ENCODE assay signal across 18 mouse cellular contexts in genomic region chr7:72837992-72838655, GRCm38 (mm10).
DNase-seq lines count a peak whose midpoint lies in the region; ATAC-seq lines count a peak whose summit lies in the region.
"Had no signal": no experiment of that assay in that cellular context is flagged by ENCODE, and none has a peak within 500 bp of the region (broad histone marks: within the 10 kb centered on the region; RNA-seq: fewer than 3 reads in every experiment).

No protein-coding gene starts in this region.

- H3K4me1 ChIP-seq in hindbrain, embryonic 10.5 days (replicated peaks), result peaks cover 31% of the 10 kb centered on the region
- peaks cover 33% of the 10 kb centered on the region for H3K4me1 ChIP-seq in midbrain, embryonic 12.5 days
- H3K4me1 ChIP-seq: embryonic facial prominence, embryonic 12.5 days; heart, embryonic 15.5 days; lung, embryonic 15.5 days had no signal

- no peak overlapping the region for H3K4me2 ChIP-seq in midbrain, embryonic 12.5 days (replicated peaks)
- H3K4me2 ChIP-seq: embryonic facial prominence, embryonic 12.5 days; heart, embryonic 15.5 days; lung, embryonic 15.5 days had no signal

- no peaks in the 10 kb centered on the region for H3K36me3 ChIP-seq in hindbrain, embryonic 10.5 days
- no peaks in the 10 kb centered on the region for H3K36me3 ChIP-seq in midbrain, embryonic 12.5 days
- H3K36me3 ChIP-seq: embryonic facial prominence, embryonic 12.5 days; heart, embryonic 15.5 days; lung, embryonic 15.5 days had no signal

- no peak overlapping the region for H3K4me3 ChIP-seq in hindbrain, embryonic 10.5 days
- no peak overlapping the region for H3K4me3 ChIP-seq in midbrain, embryonic 12.5 days
- H3K4me3 ChIP-seq: embryonic facial prominence, embryonic 12.5 days; heart, embryonic 15.5 days; left cerebral cortex, adult 2 months; lung, embryonic 15.5 days had no signal

- H3K27ac ChIP-seq in hindbrain, embryonic 10.5 days, result peak overlapping the region; percentile 71
- peak overlapping the region; percentile 85 for H3K27ac ChIP-seq in midbrain, embryonic 12.5 days (replicated peaks)
- H3K27ac ChIP-seq: embryonic facial prominence, embryonic 12.5 days; heart, embryonic 15.5 days; left cerebral cortex, adult 2 months; lung, embryonic 15.5 days had no signal

- peak; percentile 83 for ATAC-seq in midbrain, embryonic 12.5 days (ENCODE audit: low FRiP score, low read depth)
- no peak for ATAC-seq in granulocyte monocyte progenitor cell, adult 5-6 weeks (replicated peaks; ENCODE audit: poor library complexity, severe bottlenecking)
- ATAC-seq: intestine, embryonic 16.5 days had no signal

- no peak overlapping the region for H3K9ac ChIP-seq in midbrain, embryonic 12.5 days (replicated peaks)
- H3K9ac ChIP-seq: embryonic facial prominence, embryonic 12.5 days; heart, embryonic 15.5 days; lung, embryonic 15.5 days had no signal

- H3K27me3 ChIP-seq in hindbrain, embryonic 10.5 days (ENCODE audit: insufficient read depth, poor library complexity, severe bottlenecking), result no peaks in the 10 kb centered on the region
- H3K27me3 ChIP-seq in midbrain, embryonic 12.5 days, result no peaks in the 10 kb centered on the region
- H3K27me3 ChIP-seq: embryonic facial prominence, embryonic 12.5 days; heart, embryonic 15.5 days; lung, embryonic 15.5 days had no signal

- no peaks in the 10 kb centered on the region; the same call in 1 of the 2 replicates for H3K9me3 ChIP-seq in hindbrain, embryonic 10.5 days
- H3K9me3 ChIP-seq in midbrain, embryonic 12.5 days, result peaks cover 4% of the 10 kb centered on the region; the same call in 1 of the 2 replicates
- H3K9me3 ChIP-seq: embryonic facial prominence, embryonic 12.5 days; heart, embryonic 15.5 days; lung, embryonic 15.5 days had no signal

- 25% methylated on average over 6 of the region's 6 CpGs for WGBS in hindbrain, embryonic 10.5 days
- 9% methylated on average over 6 of the region's 6 CpGs for WGBS in midbrain, embryonic 12.5 days

- intact Hi-C loops in left cerebral cortex, postnatal 10 days (cut with DNase I), result no loop called here

- peak; percentile 3 for DNase-seq in layer of hippocampus, adult 9-11 months
- no peak for DNase-seq in layer of hippocampus, postnatal 10 days (ENCODE audit: low spot score in 2 of 2)
- DNase-seq in embryo, embryonic 11 days, result peak; percentile 33
- peak; percentile 3 for DNase-seq in hindbrain, embryonic 10.5 days (ENCODE audit: low spot score)
- DNase-seq in kidney, adult 18-20 months, result no peak
- DNase-seq in left cerebral cortex, postnatal 10 days (ENCODE audit: extremely low spot score in 1 of 2, low spot score in 2 of 2), result no peak
- DNase-seq: gastrocnemius, postnatal 25 days; kidney, postnatal 4 days; liver; right cerebral cortex, postnatal 25 days; thymus, adult 2 months had no signal

Comparison
In these comparisons a context has a peak if more than half of its experiments do, and no peak if none do; other contexts are left out.
1. DNase-seq: peak in layer of hippocampus, adult 9-11 months (single experiment), embryo, embryonic 11 days (single experiment) and hindbrain, embryonic 10.5 days (single experiment); none in layer of hippocampus, postnatal 10 days (0 of 2), kidney, adult 18-20 months (single experiment) and left cerebral cortex, postnatal 10 days (0 of 2).